ENCODE assay signal across 8 mouse cellular contexts in the genomic region with DNA sequence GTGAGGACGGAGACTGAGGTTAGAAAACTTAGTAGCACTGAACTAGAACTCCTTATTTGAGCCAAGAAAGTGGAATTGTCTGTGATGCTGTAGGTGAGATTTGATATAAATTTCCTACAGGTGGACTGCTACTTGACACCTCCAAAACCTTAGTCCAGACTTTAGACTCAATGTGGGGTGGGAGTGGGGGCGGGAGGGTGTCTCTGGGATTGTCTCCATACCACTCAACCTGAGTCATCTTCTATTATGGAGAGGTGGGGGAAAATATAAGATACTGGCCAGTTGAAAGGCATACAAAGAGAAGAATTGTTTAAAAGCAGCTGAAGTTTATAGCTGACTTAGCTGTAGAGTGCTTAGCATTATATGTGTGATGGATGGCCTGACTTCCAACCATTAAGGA. TPM values are rescaled to one million over a fixed set of nuclear protein-coding genes. Genes with fewer than 3 reads are reported as not detected.
A peak's percentile ranks its signal among the peaks of the same experiment; 100 is the strongest.
DNase-seq lines count a peak whose midpoint lies in the region; ATAC-seq and TF ChIP-seq lines count a peak whose summit lies in the region.

No protein-coding gene starts in this region.

- no peak for TF ChIP-seq POLR2A in ES-Bruce4 (IDR thresholded peaks at IDR 0.05; ENCODE audit: insufficient read depth, low read length)

- peak overlapping the region; percentile 96 for H3K4me2 ChIP-seq in heart, embryonic 14.5 days (ENCODE audit: low read length)
- H3K4me2 ChIP-seq in forebrain, embryonic 15.5 days (replicated peaks) = peak overlapping the region; percentile 90
- peak overlapping the region; percentile 93 for H3K4me2 ChIP-seq in liver, embryonic 16.5 days (ENCODE audit: low read depth, low read length)

- WGBS in heart, embryonic 14.5 days = 19% methylated on average over 2 of the region's 2 CpGs
- 30% methylated on average over 2 of the region's 2 CpGs for WGBS in forebrain, embryonic 15.5 days
- 19% methylated on average over 2 of the region's 2 CpGs for WGBS in liver, embryonic 16.5 days (ENCODE audit: insufficient replicate concordance)

- ATAC-seq in heart, embryonic 14.5 days (ENCODE audit: insufficient number of reproducible peaks, insufficient read depth, low FRiP score, low read depth) = no peak
- no peak for ATAC-seq in forebrain, embryonic 15.5 days (replicated peaks)
- no peak for ATAC-seq in liver, embryonic 16.5 days (ENCODE audit: low read depth)

- peaks cover 44% of the 10 kb centered on the region for H3K36me3 ChIP-seq in heart, embryonic 14.5 days (ENCODE audit: control insufficient read depth, insufficient read depth, low read length)
- H3K36me3 ChIP-seq in ES-Bruce4 (ENCODE audit: control insufficient read depth, insufficient read depth, low read length, poor library complexity, severe bottlenecking) = peaks cover 28% of the 10 kb centered on the region
- peaks cover 35% of the 10 kb centered on the region for H3K36me3 ChIP-seq in forebrain, embryonic 15.5 days
- H3K36me3 ChIP-seq in liver, embryonic 16.5 days (ENCODE audit: control insufficient read depth, insufficient read depth) = peaks cover 30% of the 10 kb centered on the region

- TF ChIP-seq EP300 in ES-Bruce4 (IDR thresholded peaks at IDR 0.05; ENCODE audit: insufficient read depth, low read depth, low read length) = no peak

- peak overlapping the region; percentile 97 to 99 for H3K27ac ChIP-seq in heart, embryonic 14.5 days (replicated peaks in 1 of 2; ENCODE audit: control insufficient read depth in 1 of 2, insufficient read depth in 1 of 2, low read depth in 2 of 2, low read length in 2 of 2)
- H3K27ac ChIP-seq in ES-Bruce4 (ENCODE audit: insufficient read depth, low read length) = no peak overlapping the region
- 0 out of 2 replicates have a peak overlapping the region, but pooled peaks have one; percentile 87 for H3K27ac ChIP-seq in forebrain, embryonic 15.5 days (replicated peaks)
- H3K27ac ChIP-seq in liver, embryonic 16.5 days (ENCODE audit: low read length) = peak overlapping the region; percentile 94

- intact Hi-C loops in heart, postnatal 36 days (cut with DNase I) = no loop called here

- peak overlapping the region; percentile 79 to 87 for H3K4me3 ChIP-seq in heart, embryonic 14.5 days (ENCODE audit: control insufficient read depth in 1 of 2, insufficient read depth in 1 of 2, low read depth in 1 of 2, low read length in 2 of 2)
- H3K4me3 ChIP-seq in ES-Bruce4 (ENCODE audit: low read depth, low read length) = peak overlapping the region; percentile 64
- peak overlapping the region; percentile 84 for H3K4me3 ChIP-seq in forebrain, embryonic 15.5 days
- H3K4me3 ChIP-seq in liver, embryonic 16.5 days (ENCODE audit: low read depth, low read length) = peak overlapping the region; percentile 80

- peak overlapping the region; percentile 96 for H3K9ac ChIP-seq in heart, embryonic 14.5 days (ENCODE audit: low read length)
- H3K9ac ChIP-seq in ES-Bruce4 (ENCODE audit: low read depth, poor library complexity, severe bottlenecking) = peak overlapping the region; percentile 46
- H3K9ac ChIP-seq in forebrain, embryonic 15.5 days (replicated peaks) = peak overlapping the region; percentile 81
- peak overlapping the region; percentile 94 for H3K9ac ChIP-seq in liver, embryonic 16.5 days (ENCODE audit: low read depth, low read length)

- peaks cover 22 to 42% of the 10 kb centered on the region in 2 experiments for H3K4me1 ChIP-seq in heart, embryonic 14.5 days (ENCODE audit: control insufficient read depth in 2 of 2, insufficient read depth in 2 of 2, low read length in 2 of 2)
- H3K4me1 ChIP-seq in ES-Bruce4 (ENCODE audit: control insufficient read depth, insufficient read depth, low read length) = no peaks in the 10 kb centered on the region
- H3K4me1 ChIP-seq in forebrain, embryonic 15.5 days = peaks cover 41% of the 10 kb centered on the region
- H3K4me1 ChIP-seq in liver, embryonic 16.5 days (ENCODE audit: control insufficient read depth, low read depth, low read length) = peaks cover 46% of the 10 kb centered on the region

- H3K27me3 ChIP-seq in heart, embryonic 14.5 days (ENCODE audit: control insufficient read depth, insufficient read depth, low read length) = peaks cover 4% of the 10 kb centered on the region
- H3K27me3 ChIP-seq in ES-Bruce4 (ENCODE audit: control insufficient read depth, insufficient read depth, low read length, poor library complexity, severe bottlenecking) = no peaks in the 10 kb centered on the region
- peaks cover 23% of the 10 kb centered on the region for H3K27me3 ChIP-seq in forebrain, embryonic 15.5 days
- H3K27me3 ChIP-seq in liver, embryonic 16.5 days (ENCODE audit: control insufficient read depth, insufficient read depth, low read depth, low read length) = peaks cover 9% of the 10 kb centered on the region; the same call in 1 of the 2 replicates

- no peak for TF ChIP-seq CTCF in ES-Bruce4 (IDR thresholded peaks at IDR 0.05; ENCODE audit: low read depth, low read length)

- H3K9me3 ChIP-seq in heart, embryonic 14.5 days (ENCODE audit: control insufficient read depth, low read length) = no peaks in the 10 kb centered on the region
- H3K9me3 ChIP-seq in ES-Bruce4 (replicated peaks; ENCODE audit: control insufficient read depth, insufficient read depth, low read length, poor library complexity, severe bottlenecking) = no peaks in the 10 kb centered on the region
- no peaks in the 10 kb centered on the region for H3K9me3 ChIP-seq in forebrain, embryonic 15.5 days
- no peaks in the 10 kb centered on the region for H3K9me3 ChIP-seq in liver, embryonic 16.5 days (replicated peaks; ENCODE audit: control insufficient read depth, low read length)

- no peak for DNase-seq in heart, postnatal 36 days
- DNase-seq in right cerebral cortex, postnatal 25 days = no peak
- no peak for DNase-seq in cerebellum, postnatal 36 days
- DNase-seq in right cerebral cortex, adult 2 months (ENCODE audit: low spot score in 2 of 2) = no peak

RNA-seq across cellular contexts. Expression of gene Rassf1, which starts 4.3 kb away (rescaled TPM):
- polyA plus RNA-seq in heart, embryonic 14.5 days (2014; fragmentation: Nextera tagmentation; extraction: Ambion mirVana) = 42.5 and 47.7 TPM in 2 replicates
- total RNA-seq in heart, postnatal 36 days (2021) = 10 to 100 TPM; 16.5 to 17.3 TPM
- 23.7 and 24.8 TPM in 2 replicates for polyA plus RNA-seq in ES-Bruce4 (2011; ENCODE audit: insufficient read depth, insufficient read length, low read depth, missing spikeins)
- 38.9 and 41.1 TPM in 2 replicates for polyA plus RNA-seq in forebrain, embryonic 15.5 days (2015; fragmentation: Nextera tagmentation; extraction: Ambion mirVana)
- 15.9 and 16.5 TPM in 2 replicates for polyA plus RNA-seq in liver, embryonic 16.5 days (2015; fragmentation: Nextera tagmentation; extraction: Ambion mirVana)

RNA-seq across cellular contexts. Expression of gene Tusc2, which starts 7.4 kb away (rescaled TPM):
- 49.0 and 53.0 TPM in 2 replicates for polyA plus RNA-seq in heart, embryonic 14.5 days (2014; fragmentation: Nextera tagmentation; extraction: Ambion mirVana)
- total RNA-seq in heart, postnatal 36 days (2021) = 10 to 100 TPM; 35.1 to 35.3 TPM
- polyA plus RNA-seq in ES-Bruce4 (2011; ENCODE audit: insufficient read depth, insufficient read length, low read depth, missing spikeins) = 23.5 and 25.3 TPM in 2 replicates
- polyA plus RNA-seq in forebrain, embryonic 15.5 days (2015; fragmentation: Nextera tagmentation; extraction: Ambion mirVana) = 96.7 and 97.5 TPM in 2 replicates
- polyA plus RNA-seq in liver, embryonic 16.5 days (2015; fragmentation: Nextera tagmentation; extraction: Ambion mirVana) = 29.1 and 29.4 TPM in 2 replicates

RNA-seq across cellular contexts. Expression of gene Zmynd10, which starts 8.6 kb away (rescaled TPM):
- polyA plus RNA-seq in heart, embryonic 14.5 days (2014; fragmentation: Nextera tagmentation; extraction: Ambion mirVana) = 0.27 TPM in 1 of 2 replicates, not detected in the other
- not detected for total RNA-seq in heart, postnatal 36 days (2021)
- not detected in 2 replicates for polyA plus RNA-seq in ES-Bruce4 (2011; ENCODE audit: insufficient read depth, insufficient read length, low read depth, missing spikeins)
- 3.7 and 4.6 TPM in 2 replicates for polyA plus RNA-seq in forebrain, embryonic 15.5 days (2015; fragmentation: Nextera tagmentation; extraction: Ambion mirVana)
- 1.7 and 2.4 TPM in 2 replicates for polyA plus RNA-seq in liver, embryonic 16.5 days (2015; fragmentation: Nextera tagmentation; extraction: Ambion mirVana)

RNA-seq across cellular contexts. Expression of gene Hyal2, which starts 12.0 kb away (rescaled TPM):
- polyA plus RNA-seq in heart, embryonic 14.5 days (2014; fragmentation: Nextera tagmentation; extraction: Ambion mirVana) = 94.1 and 103 TPM in 2 replicates
- total RNA-seq in heart, postnatal 36 days (2021) = 10 to 100 TPM; 36.4 to 39.0 TPM
- 38.4 and 38.7 TPM in 2 replicates for polyA plus RNA-seq in ES-Bruce4 (2011; ENCODE audit: insufficient read depth, insufficient read length, low read depth, missing spikeins)
- polyA plus RNA-seq in forebrain, embryonic 15.5 days (2015; fragmentation: Nextera tagmentation; extraction: Ambion mirVana) = 75.3 and 76.2 TPM in 2 replicates
- polyA plus RNA-seq in liver, embryonic 16.5 days (2015; fragmentation: Nextera tagmentation; extraction: Ambion mirVana) = 48.9 and 50.2 TPM in 2 replicates

RNA-seq across cellular contexts. Expression of gene Nprl2, which starts 13.7 kb away (rescaled TPM):
- 28.4 and 31.6 TPM in 2 replicates for polyA plus RNA-seq in heart, embryonic 14.5 days (2014; fragmentation: Nextera tagmentation; extraction: Ambion mirVana)
- total RNA-seq in heart, postnatal 36 days (2021) = 10 to 100 TPM; 17.5 to 18.5 TPM
- polyA plus RNA-seq in ES-Bruce4 (2011; ENCODE audit: insufficient read depth, insufficient read length, low read depth, missing spikeins) = 32.3 and 32.7 TPM in 2 replicates
- polyA plus RNA-seq in forebrain, embryonic 15.5 days (2015; fragmentation: Nextera tagmentation; extraction: Ambion mirVana) = 74.9 and 78.7 TPM in 2 replicates
- 12.1 and 12.5 TPM in 2 replicates for polyA plus RNA-seq in liver, embryonic 16.5 days (2015; fragmentation: Nextera tagmentation; extraction: Ambion mirVana)

Comparison
In these comparisons a context has a peak if more than half of its experiments do, and no peak if none do; other contexts are left out.
1. H3K9ac ChIP-seq: peak in every context shown above with its lines; median percentile 96 in heart, embryonic 14.5 days; 94 in liver, embryonic 16.5 days; 81 in forebrain, embryonic 15.5 days; 46 in ES-Bruce4.